Mouse (Mus musculus) heart, postnatal 4 days (tissue): Measurements from ENCODE around the gene Med17. TPM values are rescaled to one million over a fixed set of nuclear protein-coding genes. Genes with fewer than 3 reads are reported as not detected.
"Not testable (repeated sequence)": the region's sequence is repeated elsewhere in the genome, so short reads cannot be mapped to it uniquely, and the experiment has no call there.

Experiments used
- DNase-seq: peaks from one replicate; pipeline ENCODE4 v3.0.0; 2021
- total RNA-seq, 2 experiments: library from RNA; stranded (reverse); gene quantifications; 2 replicates each; pipeline ENCODE4 v1.2.3; 2021

The Med17 gene
- 10 to 100 TPM; 20.7 to 22.1 TPM for total RNA-seq

GRCm38 (mm10) chr9:15279649-15280490, at the start of gene Med17:
Gene Med17, minus strand, starts transcription at chr9:15279931.
- DNase-seq = peak; percentile 94

- DNase-seq = no peak
These were observed 38.5 kb upstream of the Med17 start for GRCm38 (mm10) chr9:15318170-15318742.

- DNase-seq = no peak
These were observed 37.8 kb upstream of the Med17 start for GRCm38 (mm10) chr9:15317223-15318169.

- not testable (repeated sequence) for DNase-seq
These were observed 36.6 kb upstream of the Med17 start for GRCm38 (mm10) chr9:15316296-15316695.

- no peak for DNase-seq
These were observed 34.9 kb upstream of the Med17 start for GRCm38 (mm10) chr9:15314619-15315018.

GRCm38 (mm10) chr9:15313633-15314032, 33.9 kb upstream of the Med17 start:
- DNase-seq = no peak

- DNase-seq = no peak
These were observed 32.5 kb upstream of the Med17 start for GRCm38 (mm10) chr9:15312054-15312735.

- no peak for DNase-seq
These were observed 30.4 kb upstream of the Med17 start for GRCm38 (mm10) chr9:15310179-15310578.

GRCm38 (mm10) chr9:15309425-15309824, 29.7 kb upstream of the Med17 start:
- DNase-seq = no peak

- DNase-seq = no peak
These were observed 28.5 kb upstream of the Med17 start for GRCm38 (mm10) chr9:15308254-15308653.

GRCm38 (mm10) chr9:15307257-15307656, 27.5 kb upstream of the Med17 start:
- DNase-seq = no peak

- no peak for DNase-seq
These were observed 26.8 kb upstream of the Med17 start, which contains the start of gene 4931406C07Rik for GRCm38 (mm10) chr9:15306398-15307119. Gene 4931406C07Rik, minus strand, starts transcription at chr9:15306448.

- DNase-seq = peak; percentile 99
These were observed 26.0 kb upstream of the Med17 start, which contains the start of gene Taf1d for GRCm38 (mm10) chr9:15305503-15306397. Gene Taf1d, plus strand, starts transcription at chr9:15306214.

GRCm38 (mm10) chr9:15302881-15303280, 23.1 kb upstream of the Med17 start:
- no peak for DNase-seq

GRCm38 (mm10) chr9:15302006-15302405, 22.3 kb upstream of the Med17 start:
- not testable (repeated sequence) for DNase-seq

- peak; percentile 14 for DNase-seq
These were observed 21.7 kb upstream of the Med17 start for GRCm38 (mm10) chr9:15301399-15301798.

- no peak for DNase-seq
These were observed 20.3 kb upstream of the Med17 start for GRCm38 (mm10) chr9:15300056-15300455.

GRCm38 (mm10) chr9:15298451-15298850, 18.7 kb upstream of the Med17 start:
- DNase-seq = no peak

GRCm38 (mm10) chr9:15297112-15297511, 17.4 kb upstream of the Med17 start:
- no peak for DNase-seq

- DNase-seq = no peak
These were observed 9.5 kb upstream of the Med17 start for GRCm38 (mm10) chr9:15289251-15289650.
